Mouse (Mus musculus) forebrain, embryonic 14.5 days (tissue): ENCODE data around the gene Btnl2. TPM values are rescaled to one million over a fixed set of nuclear protein-coding genes. Genes with fewer than 3 reads are reported as not detected.

Experiments
- ATAC-seq: fragments of 200-750 bp; cut with Nextera tagmentation; 2 replicates; pipeline ENCODE4 v1.8.0; 2017; ENCODE audit warnings: mild to moderate bottlenecking, moderate library complexity
- DNase-seq: peaks from one replicate; pipeline ENCODE4 v3.0.0-alpha.2; 2015; ENCODE audit warnings: low spot score
- H3K27ac ChIP-seq: fragments of 300-500 bp; sonication (generic); 2 replicates; pipeline ENCODE4 v1.5.1; 2014; ENCODE audit warnings: low read depth, mild to moderate bottlenecking, control low read depth, low read length, moderate library complexity
- H3K27me3 ChIP-seq: fragments of 300-500 bp; sonication (generic); replicated peaks from 2 replicates; pipeline ENCODE4 v1.6.1; 2014; ENCODE audit warnings: low read length, control low read depth, mixed read lengths; ENCODE audit not compliant: control insufficient read depth, insufficient read depth
- H3K36me3 ChIP-seq: fragments of 300-500 bp; sonication (generic); 2 replicates; pipeline ENCODE4 v1.6.1; 2014; ENCODE audit warnings: low read length, control low read depth; ENCODE audit not compliant: control insufficient read depth, insufficient read depth
- H3K4me1 ChIP-seq: fragments of 300-500 bp; sonication (generic); 2 replicates; pipeline ENCODE4 v1.6.1; 2014; ENCODE audit warnings: antibody characterized with exemption, low read length, control low read depth; ENCODE audit not compliant: control insufficient read depth, insufficient read depth
- H3K4me2 ChIP-seq: fragments of 300-500 bp; sonication (generic); 2 replicates; pipeline ENCODE4 v1.6.1; 2014; ENCODE audit warnings: mild to moderate bottlenecking, control low read depth, low read length
- H3K4me3 ChIP-seq: fragments of 300-500 bp; sonication (generic); 2 replicates; pipeline ENCODE4 v1.5.1; 2014; ENCODE audit warnings: low read depth, low read length, control low read depth
- H3K9ac ChIP-seq: fragments of 300-500 bp; sonication (generic); 2 replicates; pipeline ENCODE4 v1.6.1; 2014; ENCODE audit warnings: mild to moderate bottlenecking, low read length, control low read depth, moderate library complexity
- H3K9me3 ChIP-seq: fragments of 300-500 bp; sonication (generic); replicated peaks from 2 replicates; pipeline ENCODE4 v1.6.1; 2016; ENCODE audit warnings: low read length, control low read depth, mixed read lengths; ENCODE audit not compliant: control insufficient read depth
- WGBS: fragments of 180-500 bp; shearing (Covaris S2); extraction: QIAGEN DNeasy Blood & Tissue Kit; methylation state at CpG from one replicate; pipeline ENCODE4 v1.1.7; 2014; 5-methylcytosine and 5-hydroxymethylcytosine counted together
- polyA plus RNA-seq: library from polyadenylated mRNA; unstranded; fragments of >200 nt; fragmentation: Nextera tagmentation; extraction: Ambion mirVana; gene quantifications from 2 replicates; pipeline ENCODE4 v1.2.1, GENCODE M21; 2014

Btnl2 gene
- polyA plus RNA-seq, 1 experiment from 2014 or later = not detected

GRCm38 (mm10) chr17:34363676-34364310 lies 9.2 kb downstream of the Btnl2 start:
- 89% methylated on average over 3 of the region's 3 CpGs for WGBS
- no peak overlapping the region for H3K27ac ChIP-seq

GRCm38 (mm10) chr17:34365031-34365430 lies 10.4 kb downstream of the Btnl2 start:
- H3K27me3 ChIP-seq = no peaks in the 10 kb centered on the region
- no peaks in the 10 kb centered on the region for H3K36me3 ChIP-seq
- H3K9ac ChIP-seq = no peak overlapping the region
- 76% methylated on average over 10 of the region's 10 CpGs for WGBS
- no peak overlapping the region for H3K27ac ChIP-seq
- H3K4me3 ChIP-seq = no peak overlapping the region
- H3K4me2 ChIP-seq = no peak overlapping the region
- no peaks in the 10 kb centered on the region for H3K4me1 ChIP-seq
- no peak for ATAC-seq
- H3K9me3 ChIP-seq = no peaks in the 10 kb centered on the region
- DNase-seq = no peak

More at GRCm38 (mm10) chr17:34363676-34364310, 9.2 kb downstream of the Btnl2 start:
- no peaks in the 10 kb centered on the region for H3K9me3 ChIP-seq
- no peaks in the 10 kb centered on the region for H3K27me3 ChIP-seq
- no peak overlapping the region for H3K4me2 ChIP-seq
- no peaks in the 10 kb centered on the region for H3K36me3 ChIP-seq
- H3K4me3 ChIP-seq = no peak overlapping the region
- H3K4me1 ChIP-seq = no peaks in the 10 kb centered on the region
- DNase-seq (no peak), ATAC-seq (no peak)
- H3K9ac ChIP-seq = no peak overlapping the region

GRCm38 (mm10) chr17:34370563-34370962 lies 15.9 kb downstream of the Btnl2 start:
- Histone ChIP-seq H3K27ac (no peak overlapping the region), H3K27me3 (no peaks in the 10 kb centered on the region), H3K4me2 (no peak overlapping the region), H3K9ac (no peak overlapping the region), H3K4me1 (no peaks in the 10 kb centered on the region), H3K36me3 (no peaks in the 10 kb centered on the region), H3K9me3 (no peaks in the 10 kb centered on the region), H3K4me3 (no peak overlapping the region)
- WGBS = 89% methylated on average over 4 of the region's 4 CpGs
- ATAC-seq (no peak), DNase-seq (no peak)

GRCm38 (mm10) chr17:34373055-34373709 lies 18.6 kb downstream of the Btnl2 start:
- WGBS = 87% methylated on average over 6 of the region's 6 CpGs
- Histone ChIP-seq H3K4me3 (no peak overlapping the region), H3K4me2 (no peak overlapping the region), H3K27me3 (no peaks in the 10 kb centered on the region), H3K27ac (no peak overlapping the region), H3K4me1 (no peaks in the 10 kb centered on the region), H3K9me3 (no peaks in the 10 kb centered on the region), H3K9ac (no peak overlapping the region), H3K36me3 (no peaks in the 10 kb centered on the region)
- ATAC-seq (no peak), DNase-seq (no peak)

- ATAC-seq (no peak), DNase-seq (no peak)
- H3K27me3 ChIP-seq = no peaks in the 10 kb centered on the region
- H3K4me1 ChIP-seq = no peaks in the 10 kb centered on the region
- no peaks in the 10 kb centered on the region for H3K9me3 ChIP-seq
- H3K4me2 ChIP-seq = no peak within 1 kb of the TSS
- 71% methylated on average over 2 of the region's 2 CpGs for WGBS
- H3K36me3 ChIP-seq = no peaks in the 10 kb centered on the region
- H3K27ac ChIP-seq = no peak within 1 kb of the TSS
- no peak within 1 kb of the TSS for H3K9ac ChIP-seq
- H3K4me3 ChIP-seq = no peak within 1 kb of the TSS
These were observed 22.2 kb downstream of the Btnl2 start, which contains the start of gene Btnl1 for GRCm38 (mm10) chr17:34376847-34377246. TSS of gene Btnl1 (plus strand) at chr17:34377132.

GRCm38 (mm10) chr17:34377450-34378209 lies 23.0 kb downstream of the Btnl2 start:
- H3K4me1 ChIP-seq = no peaks in the 10 kb centered on the region
- no peaks in the 10 kb centered on the region for H3K27me3 ChIP-seq
- no peaks in the 10 kb centered on the region for H3K9me3 ChIP-seq
- DNase-seq = no peak
- H3K27ac ChIP-seq = no peak overlapping the region
- H3K4me2 ChIP-seq = no peak overlapping the region
- H3K9ac ChIP-seq = no peak overlapping the region
- no peak overlapping the region for H3K4me3 ChIP-seq
- 59% methylated on average over 6 of the region's 6 CpGs for WGBS
- H3K36me3 ChIP-seq = no peaks in the 10 kb centered on the region
- ATAC-seq = no peak

- no peaks in the 10 kb centered on the region for H3K4me1 ChIP-seq
- no peak for ATAC-seq
- DNase-seq = no peak
- H3K27me3 ChIP-seq = no peaks in the 10 kb centered on the region
- H3K4me2 ChIP-seq = no peak overlapping the region
- H3K27ac ChIP-seq = no peak overlapping the region
- 88% methylated on average over 2 of the region's 2 CpGs for WGBS
- no peak overlapping the region for H3K9ac ChIP-seq
- no peaks in the 10 kb centered on the region for H3K36me3 ChIP-seq
- no peak overlapping the region for H3K4me3 ChIP-seq
- H3K9me3 ChIP-seq = no peaks in the 10 kb centered on the region
These were observed 24.1 kb downstream of the Btnl2 start for GRCm38 (mm10) chr17:34378716-34379115.

- Histone ChIP-seq H3K4me1 (no peaks in the 10 kb centered on the region), H3K9ac (no peak overlapping the region), H3K27me3 (no peaks in the 10 kb centered on the region), H3K9me3 (no peaks in the 10 kb centered on the region), H3K36me3 (no peaks in the 10 kb centered on the region), H3K4me2 (no peak overlapping the region), H3K27ac (no peak overlapping the region), H3K4me3 (no peak overlapping the region)
- ATAC-seq (no peak), DNase-seq (no peak)
- WGBS = 82% methylated on average over 7 of the region's 7 CpGs
These were observed 24.8 kb downstream of the Btnl2 start for GRCm38 (mm10) chr17:34379451-34379850.

GRCm38 (mm10) chr17:34381876-34382275 lies 27.3 kb downstream of the Btnl2 start:
- Histone ChIP-seq H3K27ac (no peak overlapping the region), H3K36me3 (no peaks in the 10 kb centered on the region), H3K9me3 (no peaks in the 10 kb centered on the region), H3K4me3 (no peak overlapping the region), H3K27me3 (no peaks in the 10 kb centered on the region), H3K4me1 (no peaks in the 10 kb centered on the region), H3K4me2 (no peak overlapping the region), H3K9ac (no peak overlapping the region)
- ATAC-seq (no peak), DNase-seq (no peak)
- WGBS = 64% methylated on average over 11 of the region's 11 CpGs
